Mouse (Mus musculus) CH12.LX (cell line): ENCODE data around the gene Acad12. TPM values are rescaled to one million over a fixed set of nuclear protein-coding genes. Genes with fewer than 3 reads are reported as not detected.
A peak's percentile ranks its signal among the peaks of the same experiment; 100 is the strongest.

Experiments used
- DNase-seq: peaks from one replicate; pipeline ENCODE4 v3.0.0-alpha.2; 2013; ENCODE audit errors: extremely low read depth
- H3K27ac ChIP-seq: 2 replicates; pipeline ENCODE4 v1.5.1; 2012; ENCODE audit warnings: low read depth, mild to moderate bottlenecking, control low read depth, moderate library complexity; ENCODE audit not compliant: insufficient read depth
- H3K27me3 ChIP-seq: replicated peaks from 2 replicates; pipeline ENCODE3; 2012; ENCODE audit warnings: inconsistent platforms
- H3K36me3 ChIP-seq, 2 experiments: replicated peaks in 1 of 2; 2 replicates each; pipeline versions ENCODE3 to v1.6.1; 2012; ENCODE audit warnings: inconsistent platforms in 1 of 2, low read length in 1 of 2, mild to moderate bottlenecking in 1 of 2, mixed read lengths in 1 of 2, moderate library complexity in 1 of 2; ENCODE audit not compliant: control insufficient read depth in 1 of 2, insufficient read depth in 1 of 2
- H3K4me1 ChIP-seq, 2 experiments: 2 replicates each; pipeline ENCODE4 v1.6.1; 2012; ENCODE audit warnings: inconsistent platforms in 1 of 2, moderate library complexity in 1 of 2; ENCODE audit not compliant: insufficient read depth in 2 of 2, control insufficient read depth in 1 of 2
- H3K4me2 ChIP-seq: 2 replicates; pipeline ENCODE4 v1.6.1; 2012; ENCODE audit warnings: low read depth, mild to moderate bottlenecking, control low read depth; ENCODE audit not compliant: poor library complexity, insufficient read depth, severe bottlenecking
- H3K4me3 ChIP-seq, 3 experiments: fragments of 150-350 bp in 1 of 3; sonication (generic) in 1 of 3; replicated peaks in 1 of 3; 2 replicates each; pipeline versions ENCODE3 to v1.5.1; 2011 to 2012; ENCODE audit warnings: low read depth in 2 of 3, low read length in 2 of 3, mild to moderate bottlenecking in 2 of 3, moderate library complexity in 2 of 3, control low read depth in 1 of 3, improper control_type of control experiment in 1 of 3, inconsistent platforms in 1 of 3, mixed read lengths in 1 of 3; ENCODE audit not compliant: poor library complexity in 1 of 3
- H3K79me2 ChIP-seq: replicated peaks from 2 replicates; pipeline ENCODE4 v1.6.1; 2012; ENCODE audit warnings: mild to moderate bottlenecking, moderate library complexity; ENCODE audit not compliant: control insufficient read depth, poor library complexity, insufficient read depth, severe bottlenecking; ENCODE audit errors: extremely low read depth
- H3K9ac ChIP-seq: 2 replicates; pipeline ENCODE4 v1.6.1; 2012; ENCODE audit warnings: low read depth, mild to moderate bottlenecking, control low read depth, moderate library complexity; ENCODE audit not compliant: insufficient read depth
- H3K9me3 ChIP-seq: replicated peaks from 2 replicates; pipeline ENCODE3; 2012; ENCODE audit warnings: low read length, inconsistent platforms, mixed read lengths
- BHLHE40 ChIP-seq: IDR thresholded peaks from 2 replicates; pipeline ENCODE4 v1.6.1; 2011; ENCODE audit warnings: mild to moderate bottlenecking, low read depth, low read length, improper control_type of control experiment
- CHD1 ChIP-seq: IDR thresholded peaks from 2 replicates; pipeline ENCODE4 v1.6.1; 2012; ENCODE audit warnings: low read depth, low read length, improper control_type of control experiment, inconsistent platforms
- CHD2 ChIP-seq: IDR thresholded peaks from 2 replicates; pipeline ENCODE4 v1.6.1; 2011; ENCODE audit warnings: low read length, improper control_type of control experiment
- CTCF ChIP-seq, 2 experiments: IDR thresholded peaks in 1 of 2; conservative IDR thresholded peaks in 1 of 2; 2 replicates each; pipeline ENCODE4 v1.5.1; 2011 to 2012; ENCODE audit warnings: low read depth in 2 of 2, low read length in 2 of 2, improper control_type of control experiment in 1 of 2, inconsistent platforms in 1 of 2, mild to moderate bottlenecking in 1 of 2, moderate library complexity in 1 of 2
- ELF1 ChIP-seq: IDR thresholded peaks from 2 replicates; pipeline ENCODE4 v1.6.1; 2014; ENCODE audit warnings: low read depth, mild to moderate bottlenecking, inconsistent platforms, low read length, improper control_type of control experiment
- EP300 ChIP-seq: IDR thresholded peaks from 2 replicates; pipeline ENCODE4 v1.6.1; 2011; ENCODE audit warnings: low read length, improper control_type of control experiment
- GABPA ChIP-seq: IDR thresholded peaks from 2 replicates; pipeline ENCODE4 v1.6.1; 2012; ENCODE audit warnings: low read depth, low read length, improper control_type of control experiment, inconsistent platforms; ENCODE audit not compliant: insufficient replicate concordance
- HCFC1 ChIP-seq: IDR thresholded peaks from 2 replicates; pipeline ENCODE4 v1.6.1; 2012; ENCODE audit warnings: low read depth, mild to moderate bottlenecking, inconsistent platforms, low read length, improper control_type of control experiment
- JUN ChIP-seq: IDR thresholded peaks from 2 replicates; pipeline ENCODE4 v1.6.1; 2011; ENCODE audit warnings: low read depth, mild to moderate bottlenecking, low read length, improper control_type of control experiment, moderate library complexity; ENCODE audit not compliant: insufficient read depth
- JUND ChIP-seq: conservative IDR thresholded peaks from 2 replicates; pipeline ENCODE4 v1.6.1; 2011; ENCODE audit warnings: low read depth, low read length, improper control_type of control experiment
- KAT2A ChIP-seq: IDR thresholded peaks from 2 replicates; pipeline ENCODE4 v1.6.1; 2012; ENCODE audit warnings: low read length, improper control_type of control experiment, inconsistent platforms; ENCODE audit not compliant: insufficient replicate concordance
- MAFK ChIP-seq: IDR thresholded peaks from 2 replicates; pipeline ENCODE4 v1.6.1; 2011; ENCODE audit warnings: low read length, improper control_type of control experiment; ENCODE audit not compliant: insufficient replicate concordance
- MAZ ChIP-seq: IDR thresholded peaks from 2 replicates; pipeline ENCODE4 v1.6.1; 2012; ENCODE audit warnings: low read depth, mild to moderate bottlenecking, inconsistent platforms, low read length, improper control_type of control experiment, moderate library complexity
- MEF2A ChIP-seq: IDR thresholded peaks from 2 replicates; pipeline ENCODE4 v1.6.1; 2014; ENCODE audit warnings: low read depth, mild to moderate bottlenecking, inconsistent platforms, low read length, improper control_type of control experiment, borderline replicate concordance
- MYC ChIP-seq: IDR thresholded peaks from 2 replicates; pipeline ENCODE4 v1.6.1; 2011; ENCODE audit warnings: low read depth, mild to moderate bottlenecking, improper control_type of control experiment, low read length
- NELFE ChIP-seq: IDR thresholded peaks from 2 replicates; pipeline ENCODE4 v1.6.1; 2011; ENCODE audit warnings: low read depth, low read length, improper control_type of control experiment
- NRF1 ChIP-seq: IDR thresholded peaks from 2 replicates; pipeline ENCODE4 v1.6.1; 2014; ENCODE audit warnings: low read depth, mild to moderate bottlenecking, inconsistent platforms, low read length, improper control_type of control experiment, moderate library complexity
- PAX5 ChIP-seq: IDR thresholded peaks from 2 replicates; pipeline ENCODE4 v1.6.1; 2012; ENCODE audit warnings: low read length, inconsistent platforms, mixed read lengths
- POLR2A ChIP-seq: IDR thresholded peaks from 2 replicates; pipeline ENCODE4 v1.6.1; 2011; ENCODE audit warnings: low read depth, mild to moderate bottlenecking, improper control_type of control experiment, low read length
- POLR2AphosphoS2 ChIP-seq: IDR thresholded peaks from 2 replicates; pipeline ENCODE4 v1.6.1; 2011; ENCODE audit warnings: low read depth, low read length, improper control_type of control experiment
- SIN3A ChIP-seq: IDR thresholded peaks from 2 replicates; pipeline ENCODE4 v1.6.1; 2012; ENCODE audit warnings: low read length, improper control_type of control experiment, inconsistent platforms
- TCF12 ChIP-seq: IDR thresholded peaks from 2 replicates; pipeline ENCODE4 v1.6.1; 2014; ENCODE audit warnings: low read depth, mild to moderate bottlenecking, inconsistent platforms, low read length, improper control_type of control experiment
- ZMIZ1 ChIP-seq: IDR thresholded peaks from 2 replicates; pipeline ENCODE4 v1.6.1; 2012; ENCODE audit warnings: low read depth, mild to moderate bottlenecking, inconsistent platforms, low read length, improper control_type of control experiment
- ZNF384 ChIP-seq: IDR thresholded peaks from 2 replicates; pipeline ENCODE4 v1.6.1; 2012; ENCODE audit warnings: low read depth, low read length, improper control_type of control experiment, inconsistent platforms
- dilution Hi-C: fragments of 300-500 bp; cut with MboI; formaldehyde crosslinking; loops from 2 replicates; pipeline ENCODE4 v1.14.3; 2020; ENCODE audit warnings: low sequenced_read_pairs; ENCODE audit not compliant: extremely low pct_unique_long_range_greater_than_20kb, extremely low pct_ligation_motif_present
- in situ Hi-C: fragments of 300-500 bp; cut with MboI; formaldehyde crosslinking; loops from 3 replicates; pipeline ENCODE4 v1.14.3; 2019; ENCODE audit warnings: low sequenced_read_pairs, low pct_ligation_motif_present, low pct_unique_long_range_greater_than_20kb, mixed read lengths
- polyA plus RNA-seq: library from polyadenylated mRNA; unstranded; fragments of >175 nt; gene quantifications from 2 replicates; pipeline ENCODE4 v1.2.1, GENCODE M21; 2012; ENCODE audit warnings: low read depth; ENCODE audit not compliant: insufficient read length
- total RNA-seq, 2 experiments: library from RNA; depleted of rRNA; stranded (reverse); fragments of 300-350 nt in 1 of 2; fragments of >200 nt in 1 of 2; gene quantifications; 2 replicates each; pipeline ENCODE4 v1.2.3; 2012 to 2014

The Acad12 gene
- total RNA-seq (2012; rRNA removed): 2.9 and 4.1 TPM in 2 replicates
- total RNA-seq (2014; rRNA removed): 2.3 and 3.0 TPM in 2 replicates
- polyA plus RNA-seq: 1.9 and 2.7 TPM in 2 replicates

DNA sequence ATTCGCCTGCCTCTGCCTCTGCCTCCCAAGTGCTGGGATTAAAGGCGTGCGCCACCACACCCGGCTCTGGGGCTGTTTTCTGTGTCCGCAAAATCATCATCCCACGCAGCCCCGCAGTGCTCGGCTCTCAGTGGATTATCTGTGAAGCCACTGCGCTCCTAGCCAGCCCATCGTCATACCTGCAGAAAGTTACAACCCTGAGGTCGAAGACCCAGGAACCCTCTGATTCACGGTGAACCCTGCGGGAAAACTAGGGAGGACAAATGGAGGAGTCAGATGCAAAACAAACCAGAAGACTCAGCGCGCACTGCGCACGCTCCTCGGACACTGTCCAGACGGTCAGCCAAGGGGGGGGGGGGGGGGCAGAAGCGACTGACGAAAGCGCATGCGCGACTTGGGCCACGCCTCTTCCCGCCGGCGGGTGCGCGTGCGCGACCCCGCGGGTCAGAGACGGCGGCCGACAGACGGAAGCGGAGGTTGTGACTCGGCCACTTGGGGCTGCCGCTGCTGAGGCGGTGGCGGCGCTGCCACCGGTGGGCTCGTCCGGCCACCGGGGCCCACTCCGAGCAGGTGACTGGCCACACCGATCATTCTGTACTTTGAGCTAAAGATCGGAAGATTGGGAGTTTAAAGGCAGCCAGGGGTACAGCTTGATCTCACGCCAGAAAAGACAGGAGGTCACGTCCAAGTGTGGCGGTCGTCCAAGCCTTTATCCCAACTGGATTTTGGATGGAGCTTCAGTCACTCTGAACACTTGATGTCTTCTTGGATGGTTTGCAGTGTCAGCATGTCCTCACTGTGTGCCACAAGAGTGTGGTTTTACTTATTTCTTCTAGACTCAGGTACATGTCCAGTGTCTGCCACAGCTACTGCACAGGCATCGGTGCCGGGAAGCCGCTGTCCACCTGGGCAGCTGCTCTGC, at the start of gene Acad12:
Acad12 (minus strand) TSS at position 347 of the 922 bp plus-strand sequence.
- dilution Hi-C loops (no loop called here), in situ Hi-C loops (no loop called here)
- peaks cover 0 to 15% of the 10 kb centered on the region in 2 experiments for H3K36me3 ChIP-seq
- H3K4me3 ChIP-seq: peak within 1 kb of the TSS; percentile 77 to 95 (median 83)
- H3K9me3 ChIP-seq: no peaks in the 10 kb centered on the region
- no peak for TF ChIP-seq EP300
- peak; percentile 99 for TF ChIP-seq POLR2A
- TF ChIP-seq PAX5: no peak
- TF ChIP-seq ZMIZ1: peak; percentile 81
- no peak for TF ChIP-seq MAFK
- 0 out of 2 replicates have a peak, but pooled peaks have one; percentile 7 for TF ChIP-seq BHLHE40
- peak; percentile 71 for TF ChIP-seq HCFC1
- TF ChIP-seq MAZ: peak; percentile 76
- peak; percentile 88 for TF ChIP-seq ELF1
- TF ChIP-seq TCF12: peak; percentile 89
- peak; percentile 76; the same call in 1 of the 2 replicates for TF ChIP-seq POLR2AphosphoS2
- no peak for TF ChIP-seq CHD1
- TF ChIP-seq SIN3A: peak; percentile 71; the same call in 1 of the 2 replicates
- peak; percentile 95 for TF ChIP-seq NRF1
- TF ChIP-seq KAT2A: 0 out of 2 replicates have a peak, but pooled peaks have one; percentile 45
- TF ChIP-seq NELFE: peak; percentile 98
- 0 out of 2 replicates have a peak, but pooled peaks have one; percentile 17 for TF ChIP-seq MEF2A
- peak within 1 kb of the TSS; percentile 67 for H3K4me2 ChIP-seq
- no peak within 1 kb of the TSS for H3K27ac ChIP-seq
- H3K79me2 ChIP-seq: no peaks in the 10 kb centered on the region
- peak; percentile 74 for DNase-seq
- no peaks in the 10 kb centered on the region for H3K27me3 ChIP-seq
- peaks cover 6 to 22% of the 10 kb centered on the region in 2 experiments for H3K4me1 ChIP-seq
- peak within 1 kb of the TSS; percentile 82 for H3K9ac ChIP-seq

DNA sequence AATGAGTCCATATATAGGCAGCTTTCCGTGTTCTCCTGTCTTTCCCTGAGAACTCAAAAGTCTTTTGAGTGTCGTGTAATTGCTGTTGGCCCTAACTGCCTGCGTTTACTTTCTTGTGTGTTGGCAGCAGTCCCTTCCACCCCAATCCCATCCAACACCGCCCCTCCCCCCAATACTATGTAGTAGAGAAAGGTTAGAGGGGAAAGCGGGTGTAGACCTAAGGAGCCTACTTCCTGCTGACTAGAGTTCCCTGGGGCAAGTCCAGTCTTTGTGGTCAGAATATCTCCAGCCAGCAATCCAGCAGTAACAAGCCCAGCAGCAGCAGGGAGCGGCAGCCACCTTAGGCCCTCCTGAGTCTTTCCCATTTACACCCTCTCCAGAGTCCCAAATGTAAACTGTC, 49.7 kb upstream of the Acad12 start:
- dilution Hi-C loops: no loop called here
- DNase-seq: no peak

More for the DNA sequence above, 49.7 kb upstream of the Acad12 start:
- Histone ChIP-seq H3K79me2 (no peaks in the 10 kb centered on the region), H3K27me3 (no peaks in the 10 kb centered on the region), H3K27ac (no peak overlapping the region), H3K9ac (no peak overlapping the region), H3K36me3 (peaks cover 42 to 88% of the 10 kb centered on the region in 2 experiments), H3K4me3 (no peak overlapping the region), H3K4me1 (no peaks in the 10 kb centered on the region), H3K9me3 (no peaks in the 10 kb centered on the region), H3K4me2 (no peak overlapping the region)
- in situ Hi-C loops: no loop called here
- TF ChIP-seq JUN (no peak), CHD2 (no peak), HCFC1 (no peak), GABPA (no peak), ZNF384 (no peak), MAZ (no peak), NELFE (no peak), JUND (no peak), MYC (no peak), CTCF (conservative IDR thresholded peaks at IDR 0.05 in 1 of 2, IDR thresholded peaks at IDR 0.05 in 1 of 2; ENCODE audit: low read depth in 2 of 2, low read length in 2 of 2) (no peak)
